Mouse (Mus musculus) liver, postnatal 0 days (tissue): ENCODE measurements around the gene Dpep1. TPM values are rescaled to one million over a fixed set of nuclear protein-coding genes. Genes with fewer than 3 reads are reported as not detected.
A peak's percentile ranks its signal among the peaks of the same experiment; 100 is the strongest.

Experiments
- ATAC-seq: fragments of 200-750 bp; cut with Nextera tagmentation; 2 replicates; pipeline ENCODE4 v1.8.0; 2017; ENCODE audit warnings: mild to moderate bottlenecking, moderate library complexity
- DNase-seq: peaks from one replicate; pipeline ENCODE4 v3.0.0-alpha.2; 2016
- H3K27ac ChIP-seq: fragments of 300-500 bp; sonication (generic); 2 replicates; pipeline ENCODE4 v1.5.1; 2014; ENCODE audit warnings: antibody characterized with exemption, moderate library complexity, mild to moderate bottlenecking, low read depth
- H3K27me3 ChIP-seq: fragments of 300-500 bp; sonication (generic); 2 replicates; pipeline ENCODE4 v1.6.1; 2014; ENCODE audit warnings: low read length, control low read depth, mixed read lengths; ENCODE audit not compliant: insufficient read depth
- H3K36me3 ChIP-seq: fragments of 300-500 bp; sonication (generic); replicated peaks from 2 replicates; pipeline ENCODE4 v1.6.1; 2014; ENCODE audit warnings: mild to moderate bottlenecking, control low read depth, low read length, moderate library complexity, mixed read lengths; ENCODE audit not compliant: insufficient read depth
- H3K4me1 ChIP-seq: fragments of 300-500 bp; sonication (generic); 2 replicates; pipeline ENCODE4 v1.6.1; 2014; ENCODE audit warnings: antibody characterized with exemption, mild to moderate bottlenecking, control low read depth; ENCODE audit not compliant: insufficient read depth
- H3K4me2 ChIP-seq: fragments of 300-500 bp; sonication (generic); 2 replicates; pipeline ENCODE4 v1.6.1; 2014; ENCODE audit warnings: low read depth, mild to moderate bottlenecking, low read length, moderate library complexity, mixed read lengths
- H3K4me3 ChIP-seq: fragments of 300-500 bp; sonication (generic); 2 replicates; pipeline ENCODE4 v1.5.1; 2014; ENCODE audit warnings: low read depth, low read length
- H3K9ac ChIP-seq: fragments of 300-500 bp; sonication (generic); replicated peaks from 2 replicates; pipeline ENCODE4 v1.6.1; 2014; ENCODE audit warnings: mild to moderate bottlenecking, moderate library complexity
- H3K9me3 ChIP-seq: fragments of 300-500 bp; sonication (generic); 2 replicates; pipeline ENCODE4 v1.6.1; 2016; ENCODE audit warnings: mild to moderate bottlenecking, control low read depth, low read length, mixed read lengths
- CTCF ChIP-seq: sonication (generic); IDR thresholded peaks from 2 replicates; pipeline ENCODE4 v1.5.1; 2016; ENCODE audit warnings: antibody characterized with exemption, low read depth
- EP300 ChIP-seq: IDR thresholded peaks from 2 replicates; pipeline ENCODE4 v1.6.1; 2016; ENCODE audit warnings: antibody characterized with exemption, low read depth, mild to moderate bottlenecking
- WGBS: fragments of 180-500 bp; shearing (Covaris S2); extraction: QIAGEN DNeasy Blood & Tissue Kit; methylation state at CpG from one replicate; pipeline ENCODE4 v1.1.7; 2014; ENCODE audit not compliant: insufficient replicate concordance; 5-methylcytosine and 5-hydroxymethylcytosine counted together
- polyA plus RNA-seq: library from polyadenylated mRNA; unstranded; fragments of >200 nt; fragmentation: Nextera tagmentation; extraction: Ambion mirVana; gene quantifications from 2 replicates; pipeline ENCODE4 v1.2.1, GENCODE M21; 2015

Dpep1 gene
- 0.99 and 1.2 TPM in 2 replicates for polyA plus RNA-seq

DNA sequence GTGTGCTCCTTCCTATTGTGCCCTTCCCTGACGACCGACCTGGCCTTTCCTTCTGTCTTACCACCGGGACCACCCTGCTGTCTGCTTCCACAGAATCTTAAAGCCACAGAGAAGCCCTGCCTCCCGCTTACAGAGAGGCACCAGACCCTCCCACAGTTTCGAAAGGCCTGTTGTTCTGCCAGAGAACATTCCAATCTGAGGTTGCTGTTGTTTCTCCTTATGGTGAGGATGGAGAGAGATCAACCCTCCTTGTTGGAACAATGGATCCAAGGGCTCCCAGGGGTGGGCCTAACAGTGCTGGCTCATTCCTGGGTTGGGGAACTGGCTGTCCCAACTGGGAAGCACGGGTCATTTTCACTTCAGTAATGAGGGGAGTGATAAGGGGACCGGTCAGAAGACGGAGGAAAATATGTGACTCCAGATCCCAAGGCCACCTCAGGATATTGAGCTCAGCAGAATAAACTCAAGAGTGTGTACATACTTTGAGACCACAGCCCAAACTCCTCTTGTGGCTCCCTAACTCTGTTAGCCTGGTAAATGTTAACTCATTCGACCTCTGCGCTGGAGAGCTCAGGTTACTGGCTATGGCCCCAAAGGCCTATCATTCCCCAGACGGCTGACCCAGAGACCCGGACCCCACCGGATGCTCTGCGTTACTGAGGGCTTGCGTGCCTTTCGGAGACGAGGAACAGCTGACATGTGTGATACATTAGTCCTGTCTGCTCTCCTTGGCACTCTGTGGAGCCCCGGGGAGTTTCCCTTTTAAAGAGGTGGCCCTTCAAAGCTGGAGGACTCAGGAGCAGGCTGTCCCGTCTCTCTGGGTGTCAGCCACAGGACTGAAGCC, at the start of gene Dpep1:
Dpep1 (plus strand) TSS at position 677 of the 844 bp plus-strand sequence.
- ATAC-seq = peak; percentile 7; the same call in 1 of the 2 replicates
- 51% methylated on average over 19 of the region's 19 CpGs for WGBS
- no peak for DNase-seq
- TF ChIP-seq CTCF (no peak), EP300 (no peak)
- Histone ChIP-seq H3K4me2 (no peak within 1 kb of the TSS), H3K4me3 (no peak within 1 kb of the TSS), H3K4me1 (0 out of 2 replicates have a peak, but pooled peaks cover 5% of the 10 kb centered on the region), H3K9ac (0 out of 2 replicates have a peak within 1 kb of the TSS, but pooled peaks have one; percentile 6), H3K9me3 (no peaks in the 10 kb centered on the region), H3K27me3 (no peaks in the 10 kb centered on the region), H3K27ac (no peak within 1 kb of the TSS), H3K36me3 (no peaks in the 10 kb centered on the region)

DNA sequence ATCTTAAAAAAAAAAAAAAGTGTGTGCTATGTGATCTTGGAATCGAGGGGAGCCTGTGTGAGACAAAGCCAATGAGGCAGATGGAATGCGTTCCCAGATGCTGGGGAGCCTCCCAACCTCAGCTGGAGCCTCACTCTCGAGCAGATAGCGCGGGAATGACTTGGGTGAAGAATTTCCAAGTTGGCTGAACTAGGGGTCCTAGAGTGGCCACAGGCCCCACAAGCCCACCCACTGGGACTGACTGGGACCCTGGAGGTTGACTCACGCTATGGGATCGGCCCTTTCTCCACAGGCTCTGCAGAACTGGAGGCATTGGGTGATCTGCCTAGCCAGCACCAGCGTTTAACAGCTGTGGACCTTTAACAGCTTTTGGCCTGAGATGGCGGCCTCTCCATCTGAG, 49.8 kb upstream of the Dpep1 start:
- Histone ChIP-seq H3K4me3 (no peak overlapping the region), H3K4me1 (no peaks in the 10 kb centered on the region), H3K36me3 (no peaks in the 10 kb centered on the region), H3K9me3 (no peaks in the 10 kb centered on the region; the same call in 1 of the 2 replicates), H3K27me3 (0 out of 2 replicates have a peak, but pooled peaks cover 3% of the 10 kb centered on the region), H3K4me2 (no peak overlapping the region), H3K27ac (no peak overlapping the region), H3K9ac (no peak overlapping the region)
- ATAC-seq (no peak), DNase-seq (no peak)
- TF ChIP-seq EP300 (no peak), CTCF (no peak)
- WGBS = 80% methylated on average over 9 of the region's 9 CpGs

DNA sequence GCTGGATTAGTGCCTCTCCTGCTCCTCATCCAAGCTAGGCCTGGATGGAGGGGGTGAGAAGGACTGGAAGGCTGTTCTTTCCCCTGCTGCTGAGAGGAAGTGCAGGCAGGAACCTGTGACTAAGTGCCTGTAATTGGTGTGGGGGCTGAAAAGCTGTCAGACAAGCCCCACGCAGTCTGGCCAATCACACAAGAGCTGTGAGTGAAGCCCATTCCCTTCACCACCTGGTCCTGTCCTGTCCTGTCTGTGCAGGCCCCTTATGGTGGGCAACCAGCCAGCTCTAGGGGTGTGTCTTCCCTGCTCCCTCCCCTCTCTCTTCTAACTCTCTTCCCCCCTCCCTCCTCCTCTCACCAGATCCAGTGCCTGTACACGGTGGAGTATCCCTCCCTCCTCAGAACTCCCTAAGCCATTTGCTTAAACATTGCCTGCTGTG, 48.4 kb upstream of the Dpep1 start:
- no peaks in the 10 kb centered on the region for H3K36me3 ChIP-seq
- 0 out of 2 replicates have a peak, but pooled peaks cover 3% of the 10 kb centered on the region for H3K27me3 ChIP-seq
- H3K4me1 ChIP-seq = no peaks in the 10 kb centered on the region
- no peak overlapping the region for H3K4me2 ChIP-seq
- 35% methylated on average over 2 of the region's 2 CpGs for WGBS
- H3K4me3 ChIP-seq = no peak overlapping the region
- H3K27ac ChIP-seq = no peak overlapping the region
- DNase-seq (no peak), ATAC-seq (no peak)
- H3K9me3 ChIP-seq = no peaks in the 10 kb centered on the region; the same call in 1 of the 2 replicates
- TF ChIP-seq EP300 = no peak
- no peak for TF ChIP-seq CTCF
- H3K9ac ChIP-seq = no peak overlapping the region

DNA sequence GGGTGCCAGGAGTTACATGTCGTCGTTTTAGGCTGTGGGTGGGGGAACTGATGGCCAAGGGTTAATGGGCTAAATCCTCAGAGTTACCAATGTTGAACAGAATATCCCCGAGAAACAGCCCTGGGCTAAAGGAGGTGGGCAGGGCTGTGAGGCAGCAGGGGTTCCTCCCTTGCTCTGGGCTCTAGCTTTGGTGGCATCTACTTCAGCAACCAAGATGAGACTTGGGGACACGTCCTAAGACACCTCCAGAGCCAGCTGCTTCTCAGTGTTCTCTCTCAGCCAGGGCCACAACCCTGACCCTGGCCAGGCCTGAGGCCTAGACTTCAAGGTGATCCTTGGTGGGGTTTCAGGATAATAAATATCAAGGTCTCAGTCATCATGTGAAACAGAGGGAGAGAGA, 47.3 kb upstream of the Dpep1 start:
- Histone ChIP-seq H3K4me3 (no peak overlapping the region), H3K4me1 (no peaks in the 10 kb centered on the region), H3K27me3 (0 out of 2 replicates have a peak, but pooled peaks cover 3% of the 10 kb centered on the region), H3K4me2 (no peak overlapping the region), H3K27ac (no peak overlapping the region), H3K9ac (no peak overlapping the region), H3K9me3 (no peaks in the 10 kb centered on the region), H3K36me3 (no peaks in the 10 kb centered on the region)
- WGBS = 75% methylated on average over 4 of the region's 4 CpGs
- DNase-seq (no peak), ATAC-seq (no peak)
- no peak for TF ChIP-seq EP300
- no peak for TF ChIP-seq CTCF

DNA sequence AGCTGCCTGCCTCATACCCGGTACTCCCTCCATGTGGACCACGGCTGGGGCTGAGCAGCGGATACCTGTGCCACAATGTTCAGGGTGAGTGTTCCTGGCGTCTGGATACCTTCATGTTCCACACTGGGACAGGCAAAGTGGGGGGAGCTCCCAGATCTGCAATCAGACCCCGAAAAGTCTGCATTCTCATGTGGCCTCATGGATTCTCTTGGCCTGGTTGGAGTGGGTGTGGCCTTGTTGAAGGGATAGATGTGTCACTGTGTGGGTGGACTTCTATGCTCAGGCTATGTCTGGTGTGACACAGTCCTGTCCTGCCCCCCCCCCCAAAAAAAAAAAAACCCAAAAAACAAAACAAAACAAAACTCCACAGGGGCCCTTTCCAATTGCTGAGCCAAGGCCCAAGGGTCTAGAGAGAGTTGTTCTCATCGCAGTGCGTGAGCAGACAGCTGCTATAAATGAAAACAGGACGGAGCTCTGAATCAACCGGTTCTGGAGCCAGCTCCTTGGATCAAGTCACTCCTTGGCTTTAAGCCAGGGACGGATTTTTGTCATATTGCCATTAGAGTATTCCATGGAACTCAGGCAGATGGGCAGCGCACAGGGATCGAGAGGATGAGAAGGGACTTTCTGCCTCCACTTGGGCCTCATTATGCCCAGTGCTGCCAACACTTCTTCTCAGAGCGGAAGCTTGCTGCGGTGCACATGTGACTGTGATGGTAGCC, 44.1 kb upstream of the Dpep1 start:
- Histone ChIP-seq H3K4me2 (no peak overlapping the region), H3K9me3 (no peaks in the 10 kb centered on the region), H3K36me3 (no peaks in the 10 kb centered on the region), H3K9ac (no peak overlapping the region), H3K4me1 (no peaks in the 10 kb centered on the region), H3K4me3 (no peak overlapping the region), H3K27me3 (0 out of 2 replicates have a peak, but pooled peaks cover 3% of the 10 kb centered on the region), H3K27ac (no peak overlapping the region)
- TF ChIP-seq EP300 (no peak), CTCF (no peak)
- ATAC-seq (no peak), DNase-seq (no peak)
- 84% methylated on average over 14 of the region's 14 CpGs for WGBS

DNA sequence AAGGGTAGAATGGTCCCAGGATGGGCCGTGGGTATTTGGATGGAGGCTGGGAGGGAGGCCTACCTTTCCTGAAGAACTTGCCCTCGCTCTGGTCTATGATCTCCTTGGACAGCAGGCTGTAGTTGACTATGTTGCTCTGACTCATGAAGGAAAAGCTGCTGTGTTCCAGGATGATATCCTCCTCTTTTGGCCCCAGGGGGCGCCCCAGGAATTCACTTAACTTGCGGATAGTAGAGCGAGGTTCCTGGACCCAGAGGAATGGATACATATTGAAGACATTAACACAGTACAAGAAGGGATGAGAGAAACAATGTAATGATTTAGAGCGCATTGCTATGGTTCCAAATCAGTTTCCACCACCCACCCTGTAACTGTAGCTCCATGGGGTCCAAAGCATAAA, 40.8 kb upstream of the Dpep1 start:
- Histone ChIP-seq H3K4me2 (no peak overlapping the region), H3K9ac (no peak overlapping the region), H3K27ac (no peak overlapping the region), H3K4me3 (no peak overlapping the region), H3K36me3 (no peaks in the 10 kb centered on the region), H3K4me1 (no peaks in the 10 kb centered on the region), H3K9me3 (no peaks in the 10 kb centered on the region), H3K27me3 (no peaks in the 10 kb centered on the region)
- DNase-seq (peak; percentile 55), ATAC-seq (no peak; the same call in 1 of the 2 replicates)
- no peak for TF ChIP-seq EP300
- peak; percentile 68 for TF ChIP-seq CTCF
- 48% methylated on average over 6 of the region's 6 CpGs for WGBS
